Mouse (Mus musculus): Measurements from ENCODE around the gene Pef1.
A peak's percentile ranks its signal among the peaks of the same experiment; 100 is the strongest.

Pef1 gene

DNA sequence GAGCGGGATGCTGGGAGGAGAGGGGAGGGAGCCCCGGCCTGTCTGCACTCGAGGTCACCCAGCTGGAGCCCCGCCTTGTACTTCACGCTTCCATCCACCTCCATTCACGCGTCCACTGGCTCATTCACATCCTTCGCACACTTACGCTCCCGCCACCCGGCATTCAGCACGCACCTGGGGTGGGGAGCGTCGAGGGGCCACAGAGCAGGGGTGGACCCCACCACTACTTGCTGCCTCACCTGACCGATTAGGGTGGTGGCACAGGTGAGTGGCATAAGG, 36.8 kb downstream of the Pef1 start, which contains the start of gene Hcrtr1:
Hcrtr1 (minus strand) TSS at position 146 of the 279 bp plus-strand sequence.
- no peak for DNase-seq (ENCODE audit: low spot score in 2 of 2)

DNA sequence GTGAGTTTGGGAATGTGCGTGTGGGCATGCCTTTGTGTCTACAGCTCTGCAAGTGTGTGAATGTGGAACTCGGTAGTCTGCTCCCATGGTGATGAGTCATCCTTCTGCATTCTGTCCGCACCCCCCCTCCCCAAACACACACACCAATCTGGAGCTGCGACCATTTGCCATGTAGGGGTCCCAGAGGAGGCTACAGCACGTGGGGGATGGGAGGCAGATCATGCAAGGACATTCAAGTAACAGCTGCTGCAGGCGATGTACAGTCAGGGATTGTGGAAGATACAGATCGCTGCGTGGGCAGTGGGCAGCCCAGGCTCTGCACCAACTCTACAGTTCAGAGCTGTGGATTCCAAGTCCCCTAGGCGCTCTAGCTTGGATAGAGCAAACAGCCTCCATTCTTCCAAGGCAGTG, 38.6 kb downstream of the Pef1 start:
- no peak for DNase-seq (ENCODE audit: low spot score in 2 of 2)

DNA sequence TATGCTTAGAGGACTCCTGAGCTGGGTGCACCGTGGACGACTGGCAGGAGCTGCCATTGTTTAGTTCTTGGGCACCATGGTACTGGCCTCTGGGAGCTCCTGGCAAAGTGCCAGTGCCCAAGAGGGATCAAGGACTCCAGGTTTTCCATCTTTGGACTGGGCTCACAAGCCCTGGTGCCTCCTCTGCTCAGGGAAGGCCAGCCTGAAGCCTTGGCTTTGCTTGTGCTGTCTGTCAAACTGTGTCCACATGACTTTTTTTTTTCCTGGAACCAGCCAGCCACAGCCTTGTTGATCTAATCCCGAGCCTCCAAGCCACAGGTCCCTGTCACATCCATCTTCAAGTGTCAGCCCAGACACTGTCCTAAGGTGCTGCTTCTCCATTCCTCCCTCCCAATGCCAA, 39.4 kb downstream of the Pef1 start:
- no peak for DNase-seq (ENCODE audit: low spot score in 2 of 2)

DNA sequence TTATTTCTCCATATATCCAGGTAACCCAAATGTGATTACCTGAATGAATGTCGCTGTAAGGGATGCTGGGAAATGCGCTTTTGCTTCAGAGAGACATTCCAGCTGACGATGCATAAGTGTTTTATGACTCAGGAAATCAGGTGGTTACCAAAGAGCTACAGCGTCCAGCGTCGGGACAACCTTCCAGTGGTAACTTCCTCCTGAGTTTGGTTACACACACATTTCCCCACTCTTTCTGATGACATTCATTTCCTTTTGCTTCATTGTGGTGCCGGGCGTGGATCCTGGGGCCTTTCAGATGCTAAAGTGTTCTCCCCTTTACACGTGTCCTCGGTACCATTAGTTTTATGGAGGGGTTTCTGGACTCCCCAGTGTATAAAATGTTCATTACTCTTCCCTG, 46.0 kb downstream of the Pef1 start:
- no peak for DNase-seq (ENCODE audit: low spot score in 2 of 2)

DNA sequence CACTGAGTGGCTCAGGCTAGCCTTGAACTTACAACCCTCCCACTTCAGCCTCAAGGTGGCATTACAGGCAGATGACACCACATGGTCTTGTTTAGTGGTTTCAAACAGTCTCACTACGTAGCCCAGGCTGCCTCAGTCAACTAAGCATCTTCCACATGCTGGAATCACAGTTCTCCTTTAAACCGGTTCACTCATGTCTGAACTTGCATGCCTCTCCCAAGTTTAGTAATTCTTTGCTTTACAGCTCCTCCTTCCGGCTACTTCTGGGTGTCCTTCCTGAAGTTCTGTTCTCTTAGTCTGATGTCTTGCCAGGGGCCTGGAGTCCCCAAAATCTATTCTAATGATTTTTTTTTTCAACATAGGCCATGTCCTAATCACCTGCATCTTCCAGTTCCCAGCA, 51.9 kb downstream of the Pef1 start:
- DNase-seq (ENCODE audit: low spot score in 2 of 2) = no peak

DNA sequence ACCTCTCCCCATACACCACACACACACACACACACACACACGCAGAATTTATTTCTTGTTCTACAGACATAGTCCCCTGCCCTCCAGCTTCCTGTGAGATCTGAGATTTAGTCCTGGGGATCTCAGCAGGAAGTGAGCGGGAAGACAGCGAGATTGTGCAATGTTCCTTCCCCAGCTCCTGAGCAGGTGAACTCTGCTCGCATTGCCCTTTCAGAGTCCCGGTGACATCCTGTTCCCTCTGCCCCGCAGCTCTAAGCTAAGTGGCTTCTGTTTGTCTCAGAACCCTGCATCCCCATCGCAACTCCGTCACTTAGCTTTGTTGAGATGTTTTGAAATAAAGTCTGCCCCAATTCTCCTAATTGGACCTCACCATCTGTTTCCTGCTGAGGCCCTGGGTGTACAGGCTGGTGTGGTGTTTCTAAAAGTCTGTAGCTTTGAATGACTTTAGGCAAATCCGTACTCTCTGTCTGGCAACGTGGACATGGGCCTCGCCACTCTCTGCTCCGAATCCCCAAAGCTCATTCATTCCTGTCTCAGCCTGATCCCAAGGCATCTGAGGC, 54.5 kb downstream of the Pef1 start:
- no peak for DNase-seq (ENCODE audit: low spot score in 2 of 2)

DNA sequence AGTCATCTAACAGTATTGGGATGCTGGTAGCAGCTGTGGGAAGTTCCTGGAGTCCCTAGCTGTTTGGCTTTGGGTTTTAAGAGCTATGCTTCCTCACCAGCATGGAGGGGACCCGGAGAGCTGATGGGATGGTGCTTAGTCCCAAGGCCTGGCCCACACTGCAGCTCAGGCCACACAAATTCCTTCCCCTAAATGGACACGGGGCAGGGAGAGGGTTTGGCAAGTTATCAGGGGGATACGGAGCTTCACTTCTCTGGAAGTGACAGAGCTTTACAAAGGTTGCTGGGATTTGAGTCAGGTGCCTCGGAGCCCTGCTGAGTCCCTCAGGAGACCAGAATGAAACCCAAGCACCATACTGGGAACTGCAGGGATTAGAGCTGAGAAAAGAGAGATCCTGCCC, 59.0 kb downstream of the Pef1 start:
- DNase-seq (ENCODE audit: low spot score in 2 of 2) = no peak

DNA sequence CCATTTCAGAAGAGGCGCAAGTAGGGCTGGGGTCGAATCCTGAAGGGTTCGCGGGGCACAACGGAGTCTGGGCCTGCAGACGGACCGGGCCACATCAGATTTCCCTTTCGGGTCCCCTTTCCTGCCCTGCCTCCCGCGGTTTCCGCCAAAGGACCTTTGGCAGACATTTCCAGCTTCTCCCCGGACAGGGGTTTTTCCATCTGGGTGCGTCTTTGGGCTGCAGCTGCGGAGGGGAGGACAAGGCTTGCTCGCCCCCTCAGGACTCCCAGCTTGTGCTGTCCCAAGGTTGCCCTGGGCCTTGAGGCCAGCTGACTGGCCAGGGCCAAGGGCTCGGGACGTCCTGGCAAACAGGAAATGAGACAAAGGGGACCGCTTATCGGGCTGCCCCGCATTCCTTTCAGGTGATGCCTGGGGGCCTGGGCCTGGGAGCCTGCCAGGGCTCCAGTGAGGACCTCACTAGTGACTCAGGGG, 61.1 kb downstream of the Pef1 start:
- peak in 1 of 2 experiments; percentile 55 for DNase-seq (ENCODE audit: low spot score in 2 of 2)

DNA sequence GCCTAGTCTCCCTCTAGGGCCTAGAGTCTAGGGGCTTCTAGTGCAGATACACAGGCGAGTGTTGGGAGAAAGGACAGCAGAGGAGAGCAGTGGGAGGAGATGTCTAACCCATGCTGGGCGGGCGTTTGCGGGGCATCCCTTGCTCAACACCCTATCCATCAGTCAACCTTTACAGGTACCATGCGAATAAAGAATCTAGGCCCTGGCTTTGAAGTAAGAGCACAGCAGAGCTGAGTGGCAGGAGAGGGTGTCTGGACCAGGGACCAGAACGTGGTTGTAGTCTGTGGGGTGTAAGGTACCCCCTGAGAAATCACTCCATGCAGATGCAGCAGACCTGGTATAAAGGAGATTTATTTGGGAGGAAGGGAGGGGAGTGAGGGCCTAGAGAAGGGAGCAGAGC, 61.8 kb downstream of the Pef1 start:
- DNase-seq (ENCODE audit: low spot score in 2 of 2) = no peak

DNA sequence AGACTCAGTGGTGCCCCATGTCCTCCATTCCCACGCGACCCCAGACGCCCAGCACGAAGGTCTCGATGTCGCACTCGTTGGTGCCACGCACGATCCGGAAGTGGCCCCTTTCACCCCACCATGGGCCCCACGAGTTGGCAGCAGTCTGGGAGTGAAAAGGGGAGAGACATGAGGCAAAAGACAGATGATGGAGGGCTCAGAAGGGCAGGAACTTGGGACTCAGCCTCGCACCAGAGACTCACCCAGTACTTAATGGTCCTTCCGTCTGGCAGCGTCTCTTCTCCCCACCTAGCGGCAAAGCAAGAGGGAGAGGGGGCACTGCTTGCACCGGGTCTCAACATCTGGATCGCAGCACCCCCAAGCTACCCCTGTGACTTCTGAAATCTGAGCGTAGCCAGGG, 63.7 kb downstream of the Pef1 start:
- no peak for DNase-seq (ENCODE audit: low spot score in 2 of 2)

DNA sequence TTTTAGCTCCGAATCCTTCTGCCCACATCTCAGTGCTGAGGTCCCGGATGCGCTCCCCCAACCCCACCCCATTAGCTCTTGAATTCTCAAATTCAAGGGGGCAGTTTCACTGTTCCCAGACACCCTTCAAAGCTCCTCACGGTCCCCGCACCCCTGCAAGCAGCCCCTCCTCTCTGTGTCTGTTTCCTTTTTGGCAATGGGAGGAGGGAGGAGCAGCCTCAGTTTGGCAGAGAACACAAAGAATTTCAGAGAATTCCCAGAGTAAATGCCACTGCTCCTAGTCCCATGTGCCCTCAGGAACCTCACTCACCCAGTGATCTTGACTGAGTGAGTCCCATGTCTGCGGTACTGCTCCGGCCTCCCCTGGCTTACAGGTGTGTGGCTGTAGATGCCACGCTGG, 64.2 kb downstream of the Pef1 start:
- DNase-seq (ENCODE audit: low spot score in 2 of 2) = no peak

DNA sequence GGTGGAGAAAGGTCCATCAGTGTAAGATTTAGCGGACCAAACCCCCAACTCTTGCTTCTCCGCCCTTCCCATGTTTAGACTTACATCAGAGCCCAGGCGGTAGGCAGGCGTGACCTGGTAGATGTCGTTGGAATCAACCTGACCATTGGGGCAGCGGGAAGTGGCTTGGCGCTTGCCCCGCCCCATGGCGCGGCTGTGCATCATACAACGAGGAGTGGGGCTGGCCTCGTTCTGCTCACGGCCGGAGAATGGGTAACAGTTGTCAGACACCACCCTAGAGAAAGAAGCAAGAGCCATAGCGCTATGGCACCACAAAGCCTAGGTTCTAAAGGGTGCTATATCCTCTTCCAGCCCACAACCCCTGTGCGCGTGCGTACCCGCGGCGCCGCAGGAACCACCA, 65.0 kb downstream of the Pef1 start:
- no peak for DNase-seq (ENCODE audit: low spot score in 2 of 2)

DNA sequence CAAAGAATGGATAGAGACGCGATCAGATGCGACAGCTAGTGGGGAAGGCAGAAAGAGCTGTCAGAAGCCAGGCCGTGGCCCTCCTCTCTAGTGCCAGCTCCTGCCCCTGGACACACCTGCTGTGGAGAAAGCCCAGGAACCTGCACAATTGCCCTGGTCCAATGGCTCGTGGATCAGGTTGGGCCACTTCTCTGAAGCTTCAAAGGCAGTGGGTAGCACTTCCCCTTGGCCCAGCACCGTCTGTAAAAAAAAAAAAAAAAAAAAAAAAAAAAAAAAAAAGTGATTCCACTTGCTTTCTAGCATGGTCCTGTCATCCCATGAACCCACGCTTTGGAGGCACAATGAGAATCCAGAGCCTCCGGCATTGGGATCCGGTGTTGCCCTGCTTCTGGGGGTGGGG, 65.5 kb downstream of the Pef1 start:
- DNase-seq (ENCODE audit: low spot score in 2 of 2) = no peak

DNA sequence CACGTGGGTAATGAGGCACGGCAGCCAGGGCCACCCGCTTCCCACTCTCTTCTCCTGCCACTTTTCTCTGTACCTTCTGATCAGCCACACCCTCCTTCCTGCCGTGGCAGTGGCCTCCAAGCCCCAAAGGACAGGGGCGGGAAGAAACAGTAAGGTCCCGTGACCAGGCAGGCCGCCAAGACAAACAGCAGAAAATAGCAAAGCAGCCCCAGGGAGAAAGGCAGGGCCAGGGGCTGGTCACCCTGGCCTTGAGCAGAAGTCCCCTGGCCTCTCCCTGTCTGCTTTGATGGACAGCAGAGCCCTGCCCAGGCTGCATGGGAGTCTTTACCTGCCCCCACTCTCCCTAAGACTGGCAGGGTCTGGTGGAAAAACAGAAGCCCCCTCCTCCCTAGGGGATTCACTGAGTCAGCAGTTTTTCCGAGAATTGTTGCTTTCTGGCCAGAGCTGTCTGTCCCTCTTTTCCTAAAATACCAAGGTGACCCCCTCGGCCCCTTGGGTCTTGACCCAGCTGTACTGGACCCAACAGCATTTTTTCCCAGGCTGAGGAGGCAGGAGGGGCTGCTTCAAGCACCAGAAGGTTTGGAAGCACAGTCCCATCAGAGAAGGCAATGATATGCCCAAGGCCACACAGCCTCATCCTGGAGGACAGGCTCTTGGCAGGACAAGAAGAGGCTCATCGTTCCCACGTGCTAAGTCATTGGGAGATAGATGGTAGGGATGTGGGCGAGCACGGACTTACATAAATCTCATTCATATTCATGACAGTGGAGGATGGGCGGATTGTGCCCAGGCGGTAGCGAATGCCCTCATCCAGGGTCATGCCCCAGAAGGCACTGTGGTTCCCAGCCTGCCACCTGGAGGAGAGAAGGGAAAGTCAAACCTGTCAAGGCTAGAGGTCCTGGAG, 66.2 kb downstream of the Pef1 start:
- peak; percentile 82 to 86 for DNase-seq (ENCODE audit: low spot score in 2 of 2)

DNA sequence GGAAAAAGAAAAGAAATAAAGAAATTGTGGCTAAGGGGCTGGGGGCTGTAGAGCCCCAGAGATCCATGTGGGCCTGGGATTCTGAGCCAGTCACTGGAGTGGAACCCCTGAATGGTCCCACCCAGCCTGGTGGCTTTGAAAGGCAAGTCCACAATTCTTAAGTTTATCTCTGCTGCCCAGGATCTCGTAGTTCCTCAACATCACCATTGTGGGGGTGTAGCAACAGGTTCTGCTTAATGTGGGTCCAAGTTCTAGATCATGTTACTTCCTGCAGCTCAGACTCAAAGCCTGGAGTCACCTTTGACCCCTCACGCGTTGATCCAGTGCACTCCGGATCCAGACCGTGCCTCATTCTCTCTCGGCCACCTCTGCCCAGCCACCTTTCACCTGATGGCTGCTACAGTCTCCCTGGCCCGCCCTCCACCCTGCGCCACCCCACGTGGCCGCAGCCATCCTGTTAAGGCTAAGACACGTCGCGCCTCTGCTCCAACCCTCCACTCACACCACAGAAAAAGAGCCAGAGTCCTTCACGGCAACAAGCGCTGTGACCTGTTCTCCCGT, 67.1 kb downstream of the Pef1 start:
- no peak for DNase-seq (ENCODE audit: low spot score in 2 of 2)

DNA sequence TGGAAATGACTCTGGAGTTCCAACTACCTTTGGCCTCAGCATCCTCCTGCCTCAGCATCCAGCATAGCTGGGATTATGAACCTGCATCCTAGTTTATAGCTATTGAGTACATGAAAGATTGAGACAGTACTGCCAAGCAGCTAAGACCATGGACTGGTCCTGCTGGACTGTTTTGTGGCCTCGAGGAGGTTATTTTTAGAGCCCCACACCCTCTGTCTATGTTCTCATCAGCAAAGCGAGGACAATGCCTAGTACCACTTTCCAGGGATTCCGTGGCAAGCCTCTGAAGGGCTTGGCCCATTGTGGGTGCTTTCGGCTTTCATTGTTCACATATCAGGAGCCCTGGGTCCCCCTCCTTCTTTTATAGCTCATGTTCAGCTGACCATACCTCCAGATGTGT, 68.0 kb downstream of the Pef1 start:
- DNase-seq (ENCODE audit: low spot score in 2 of 2) = no peak

DNA sequence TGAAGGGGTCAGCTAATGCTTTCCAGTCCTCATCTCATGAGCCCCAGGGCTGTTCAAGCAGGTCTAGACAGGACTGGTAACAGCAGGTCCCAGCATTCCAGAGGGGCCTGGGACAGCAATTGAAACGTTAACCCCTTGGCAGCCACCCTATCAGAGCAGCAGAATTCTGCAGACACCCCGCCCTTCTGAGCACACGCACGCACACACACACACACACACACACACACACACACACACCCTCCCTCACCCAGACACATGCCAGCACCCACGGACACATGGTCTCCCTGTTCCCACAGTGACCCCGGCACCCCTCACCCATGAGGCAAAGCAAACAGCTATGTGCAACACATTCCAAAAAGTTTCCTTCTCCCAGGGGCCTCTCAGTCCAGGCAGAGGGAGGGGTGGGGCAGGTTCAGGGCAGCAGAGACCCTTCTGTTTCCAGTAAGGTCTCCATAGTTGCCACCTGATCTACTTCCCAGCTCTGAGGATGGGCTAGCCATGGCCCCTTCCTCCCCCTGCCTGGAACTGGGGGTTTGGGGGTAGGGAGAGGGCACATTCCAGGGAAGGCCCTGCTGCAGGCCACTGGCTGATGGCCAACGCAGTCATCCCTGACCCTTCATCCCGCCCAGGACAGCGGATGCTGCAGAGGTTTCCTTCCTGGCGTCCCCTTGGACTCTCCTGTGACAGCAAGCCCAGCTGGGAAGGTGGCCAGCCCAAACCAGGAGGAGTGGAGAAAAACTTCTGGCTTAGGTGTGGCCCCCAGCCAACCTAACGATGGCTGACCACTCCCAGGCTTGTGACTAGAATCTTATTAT, 69.8 kb downstream of the Pef1 start:
- peak in 1 of 2 experiments; percentile 70 for DNase-seq (ENCODE audit: low spot score in 2 of 2)

DNA sequence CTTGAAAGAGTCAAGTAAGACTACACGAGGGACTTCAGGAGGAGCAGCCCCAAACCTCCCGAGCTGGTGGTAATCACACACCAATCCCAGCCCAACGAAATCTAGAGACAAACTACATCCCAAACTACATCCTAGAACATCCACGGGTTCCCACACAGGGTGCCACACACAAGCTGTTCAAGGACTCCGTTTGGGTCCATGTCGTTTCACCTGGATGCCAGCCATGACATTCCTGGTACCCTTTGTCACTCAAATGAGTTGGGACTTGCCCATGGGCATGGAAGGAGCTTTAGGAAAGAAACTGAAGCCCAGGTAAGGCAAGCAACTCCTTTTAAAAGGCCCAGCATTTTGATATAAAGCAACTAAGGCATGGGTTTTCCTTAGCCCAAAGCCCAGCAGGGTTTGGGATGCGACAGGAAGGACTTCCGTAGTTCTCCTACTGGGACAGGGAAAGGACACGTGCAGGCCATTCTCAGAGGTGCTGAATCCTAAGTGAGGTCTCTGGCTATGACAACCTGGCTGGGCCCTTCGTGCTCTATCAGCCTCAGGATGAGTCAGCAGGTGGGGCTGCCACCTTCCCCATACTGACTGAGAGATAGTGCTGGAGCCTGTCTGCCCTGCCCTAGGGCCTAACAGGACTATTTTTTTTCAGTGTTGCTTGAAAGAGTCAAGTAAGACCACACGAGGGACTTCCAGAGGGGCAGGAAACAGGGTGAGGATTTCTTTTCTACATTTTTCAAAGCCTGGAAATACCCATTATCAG, 70.9 kb downstream of the Pef1 start:
- DNase-seq (ENCODE audit: low spot score in 2 of 2) = no peak

DNA sequence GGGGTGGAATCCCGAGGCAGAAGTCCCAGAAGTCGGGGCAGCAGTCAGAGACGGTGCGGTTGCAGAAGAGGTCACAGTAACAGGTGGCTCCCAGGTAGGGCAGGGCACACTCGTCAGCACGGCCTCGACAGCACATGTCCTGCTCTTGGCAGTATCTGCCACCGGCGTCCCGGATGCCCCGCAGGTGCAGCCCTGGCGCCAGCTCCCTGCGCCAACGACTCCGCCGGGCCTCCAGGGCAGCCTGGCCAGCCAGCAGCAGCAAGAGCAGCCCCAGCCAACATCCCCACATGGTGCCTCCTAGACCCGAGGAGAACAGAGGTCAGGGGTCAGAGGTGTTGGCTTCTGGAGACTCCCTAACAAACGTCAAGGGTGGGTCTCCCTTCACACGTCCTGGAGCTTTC, 71.6 kb downstream of the Pef1 start:
- DNase-seq (ENCODE audit: low spot score in 2 of 2) = no peak

DNA sequence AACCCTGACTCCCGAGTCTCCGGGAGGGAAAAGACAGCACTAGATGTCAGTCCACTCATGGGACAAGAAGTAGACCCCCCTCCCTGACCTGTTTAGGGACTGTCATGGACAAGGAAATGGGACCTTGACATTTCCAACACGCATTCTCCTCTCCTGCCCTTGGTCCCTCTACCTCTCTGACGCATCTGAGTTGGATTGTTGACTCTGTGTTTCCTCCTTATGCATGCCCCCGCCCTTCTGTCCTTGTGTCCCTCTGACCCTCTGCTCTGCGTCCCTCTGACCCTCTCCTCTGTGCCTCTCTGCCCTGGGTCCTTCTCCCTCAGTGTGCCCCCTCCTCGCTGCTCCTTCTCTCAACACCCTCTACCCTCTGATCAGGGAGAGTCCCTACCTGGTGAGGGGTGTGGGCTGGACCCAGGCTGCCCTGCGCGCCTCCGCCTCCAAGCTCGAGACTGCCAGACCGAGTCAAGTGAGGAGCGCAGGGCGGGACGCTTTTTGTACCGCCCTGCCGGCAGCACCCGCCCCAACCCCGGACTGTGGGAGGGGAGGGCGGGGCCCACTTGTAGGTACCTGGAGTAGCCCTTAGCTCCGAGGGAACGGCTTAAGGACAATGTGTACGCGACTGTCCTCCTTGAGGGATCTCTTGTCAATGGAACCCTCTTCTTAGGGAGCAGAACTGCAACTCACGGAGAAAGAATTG, 72.1 kb downstream of the Pef1 start:
- peak; percentile 73 to 79 for DNase-seq (ENCODE audit: low spot score in 2 of 2)
